Mouse (Mus musculus): ENCODE measurements around the gene Plpp3.

GRCm38 (mm10) chr4:105151911-105152690 lies 5.0 kb upstream of the Plpp3 start:
- peak; percentile 29; the same call in 1 of the 2 replicates for TF ChIP-seq CTCF (IDR thresholded peaks at IDR 0.05; ENCODE audit: extremely low read depth, insufficient read length, insufficient replicate concordance, low read depth, low read length)
- TF ChIP-seq POLR2A (IDR thresholded peaks at IDR 0.05; ENCODE audit: low read depth, low read length), result no peak

All from small intestine, adult 2 months (tissue).